Mouse (Mus musculus) testis, adult 2 months (tissue): ENCODE data around the gene Rnf2. TPM values are rescaled to one million over a fixed set of nuclear protein-coding genes. Genes with fewer than 3 reads are reported as not detected.
"Not testable (repeated sequence)": the region's sequence is repeated elsewhere in the genome, so short reads cannot be mapped to it uniquely, and the experiment has no call there.

ENCODE experiments used
- H3K27ac ChIP-seq: fragments of 200-500 bp; 2 replicates; pipeline ENCODE4 v1.5.1; 2012; ENCODE audit warnings: low read depth, low read length; ENCODE audit not compliant: control insufficient read depth, insufficient read depth
- H3K27me3 ChIP-seq: fragments of 200-500 bp; 2 replicates; pipeline ENCODE4 v1.6.1; 2012; ENCODE audit warnings: mild to moderate bottlenecking, low read length, moderate library complexity; ENCODE audit not compliant: control insufficient read depth, insufficient read depth
- H3K36me3 ChIP-seq: fragments of 200-500 bp; 2 replicates; pipeline ENCODE4 v1.6.1; 2012; ENCODE audit warnings: mild to moderate bottlenecking, low read length; ENCODE audit not compliant: control insufficient read depth, insufficient read depth
- H3K4me1 ChIP-seq: fragments of 200-500 bp; 2 replicates; pipeline ENCODE4 v1.6.1; 2012; ENCODE audit warnings: low read length; ENCODE audit not compliant: control insufficient read depth, insufficient read depth
- H3K4me3 ChIP-seq: fragments of 200-500 bp; 2 replicates; pipeline ENCODE4 v1.5.1; 2012; ENCODE audit warnings: low read depth, mild to moderate bottlenecking, low read length, moderate library complexity, mixed read lengths; ENCODE audit not compliant: control insufficient read depth
- CTCF ChIP-seq: fragments of 200-500 bp; IDR thresholded peaks from 2 replicates; pipeline ENCODE4 v1.5.1; 2012; ENCODE audit warnings: low read depth, mild to moderate bottlenecking, inconsistent platforms, low read length, moderate library complexity; ENCODE audit not compliant: control insufficient read depth, insufficient read depth, insufficient replicate concordance
- POLR2A ChIP-seq: fragments of 200-500 bp; IDR thresholded peaks from 2 replicates; pipeline ENCODE4 v1.6.1; 2012; ENCODE audit warnings: low read depth, mild to moderate bottlenecking, inconsistent platforms, low read length, moderate library complexity; ENCODE audit not compliant: control insufficient read depth
- polyA plus RNA-seq: library from polyadenylated mRNA; depleted of rRNA; stranded (reverse); fragments of >200 nt; gene quantifications from 2 replicates; pipeline ENCODE4 v1.2.3, GENCODE M21; 2012

Gene Rnf2
- polyA plus RNA-seq, 1 experiment = 42.6 TPM

- Histone ChIP-seq H3K27me3 (no peaks in the 10 kb centered on the region), H3K27ac (no peak overlapping the region), H3K4me1 (no peaks in the 10 kb centered on the region), H3K4me3 (no peak overlapping the region), H3K36me3 (no peaks in the 10 kb centered on the region; the same call in 1 of the 2 replicates)
- no peak; the same call in 1 of the 2 replicates for TF ChIP-seq CTCF
- TF ChIP-seq POLR2A = no peak
Measured at GRCm38 (mm10) chr1:151483568-151483967, 17.2 kb downstream of the Rnf2 start.

GRCm38 (mm10) chr1:151482497-151482896 lies 18.3 kb downstream of the Rnf2 start:
- Histone ChIP-seq H3K36me3 (no peaks in the 10 kb centered on the region; the same call in 1 of the 2 replicates), H3K4me1 (no peaks in the 10 kb centered on the region), H3K27me3 (no peaks in the 10 kb centered on the region), H3K27ac (no peak overlapping the region), H3K4me3 (no peak overlapping the region)
- TF ChIP-seq POLR2A (no peak), CTCF (no peak)

- H3K27me3 ChIP-seq, H3K36me3 ChIP-seq, H3K4me1 ChIP-seq, H3K27ac ChIP-seq: not testable (repeated sequence)
- peak overlapping the region; percentile 73 for H3K4me3 ChIP-seq
Measured at GRCm38 (mm10) chr1:151472386-151472785, 28.4 kb downstream of the Rnf2 start.

- TF ChIP-seq POLR2A = no peak
- TF ChIP-seq CTCF = no peak
Measured at GRCm38 (mm10) chr1:151471429-151471828, 29.3 kb downstream of the Rnf2 start.

GRCm38 (mm10) chr1:151466571-151466970 lies 34.2 kb downstream of the Rnf2 start:
- Histone ChIP-seq H3K27ac (no peak overlapping the region), H3K36me3 (peaks cover 2% of the 10 kb centered on the region; the same call in 1 of the 2 replicates), H3K27me3 (no peaks in the 10 kb centered on the region), H3K4me1 (no peaks in the 10 kb centered on the region), H3K4me3 (no peak overlapping the region)
- TF ChIP-seq CTCF (no peak), POLR2A (no peak)

More at GRCm38 (mm10) chr1:151471429-151471828, 29.3 kb downstream of the Rnf2 start:
- peaks cover 4% of the 10 kb centered on the region for H3K36me3 ChIP-seq
- H3K27ac ChIP-seq = no peak overlapping the region
- H3K4me3 ChIP-seq = no peak overlapping the region
- H3K27me3 ChIP-seq = no peaks in the 10 kb centered on the region
- no peaks in the 10 kb centered on the region for H3K4me1 ChIP-seq

- no peaks in the 10 kb centered on the region for H3K4me1 ChIP-seq
- no peak overlapping the region for H3K4me3 ChIP-seq
- no peaks in the 10 kb centered on the region for H3K36me3 ChIP-seq
- H3K27me3 ChIP-seq = no peaks in the 10 kb centered on the region
- no peak for TF ChIP-seq POLR2A
- no peak for TF ChIP-seq CTCF
- H3K27ac ChIP-seq = no peak overlapping the region
Measured at GRCm38 (mm10) chr1:151464914-151465313, 35.8 kb downstream of the Rnf2 start.

GRCm38 (mm10) chr1:151461265-151461664 lies 39.5 kb downstream of the Rnf2 start:
- Histone ChIP-seq H3K4me1 (no peaks in the 10 kb centered on the region), H3K27me3 (no peaks in the 10 kb centered on the region), H3K27ac (no peak overlapping the region), H3K36me3 (no peaks in the 10 kb centered on the region), H3K4me3 (no peak overlapping the region)
- TF ChIP-seq POLR2A = no peak
- TF ChIP-seq CTCF = no peak

- TF ChIP-seq POLR2A = no peak
- TF ChIP-seq CTCF = no peak
- H3K36me3 ChIP-seq = no peaks in the 10 kb centered on the region; the same call in 1 of the 2 replicates
- H3K4me3 ChIP-seq = no peak overlapping the region
- no peaks in the 10 kb centered on the region for H3K4me1 ChIP-seq
- no peaks in the 10 kb centered on the region for H3K27me3 ChIP-seq
- H3K27ac ChIP-seq = no peak overlapping the region
Measured at GRCm38 (mm10) chr1:151457087-151457486, 43.7 kb downstream of the Rnf2 start.
